Mouse (Mus musculus) liver, postnatal 0 days (tissue): ENCODE measurements around the gene Cox6a1.

ENCODE experiments used
- CTCF ChIP-seq: sonication (generic); IDR thresholded peaks from 2 replicates; pipeline ENCODE4 v1.5.1; 2016; ENCODE audit warnings: antibody characterized with exemption, low read depth
- EP300 ChIP-seq: IDR thresholded peaks from 2 replicates; pipeline ENCODE4 v1.6.1; 2016; ENCODE audit warnings: antibody characterized with exemption, low read depth, mild to moderate bottlenecking

- TF ChIP-seq EP300: no peak
- TF ChIP-seq CTCF: no peak
Measured at GRCm38 (mm10) chr5:115341314-115342165, 7.2 kb downstream of the Cox6a1 start.
